Mouse (Mus musculus) hindbrain, embryonic 15.5 days (tissue): ENCODE measurements around the gene Anks1b. TPM values are rescaled to one million over a fixed set of nuclear protein-coding genes. Genes with fewer than 3 reads are reported as not detected.

Source experiments
- ATAC-seq: fragments of 200-750 bp; cut with Nextera tagmentation; 2 replicates; pipeline ENCODE4 v1.8.0; 2017; ENCODE audit warnings: low read depth, moderate number of reproducible peaks, moderate TSS enrichment; ENCODE audit not compliant: low FRiP score
- H3K27ac ChIP-seq: fragments of 300-500 bp; sonication (generic); replicated peaks from 2 replicates; pipeline ENCODE4 v1.5.1; 2015; ENCODE audit warnings: mild to moderate bottlenecking, inconsistent platforms
- H3K27me3 ChIP-seq: fragments of 300-500 bp; sonication (generic); 2 replicates; pipeline ENCODE4 v1.6.1; 2015; ENCODE audit warnings: control low read depth, inconsistent platforms
- H3K36me3 ChIP-seq: fragments of 300-500 bp; sonication (generic); 2 replicates; pipeline ENCODE4 v1.6.1; 2015; ENCODE audit warnings: control low read depth, inconsistent platforms
- H3K4me1 ChIP-seq: fragments of 300-500 bp; sonication (generic); replicated peaks from 2 replicates; pipeline ENCODE4 v1.6.1; 2015; ENCODE audit warnings: control low read depth, inconsistent platforms
- H3K4me2 ChIP-seq: fragments of 300-500 bp; sonication (generic); 2 replicates; pipeline ENCODE4 v1.6.1; 2015; ENCODE audit warnings: moderate library complexity, mild to moderate bottlenecking, inconsistent platforms
- H3K4me3 ChIP-seq: fragments of 300-500 bp; sonication (generic); 2 replicates; pipeline ENCODE4 v1.5.1; 2015; ENCODE audit warnings: mild to moderate bottlenecking, inconsistent platforms
- H3K9ac ChIP-seq: fragments of 300-500 bp; sonication (generic); 2 replicates; pipeline ENCODE4 v1.6.1; 2015; ENCODE audit warnings: inconsistent platforms
- H3K9me3 ChIP-seq: fragments of 300-500 bp; sonication (generic); 2 replicates; pipeline ENCODE4 v1.6.1; 2016; ENCODE audit warnings: control low read depth, inconsistent platforms
- WGBS: fragments of 180-500 bp; shearing (Covaris S2); methylation state at CpG from one replicate; pipeline ENCODE4 v1.1.7; 2015; 5-methylcytosine and 5-hydroxymethylcytosine counted together
- polyA plus RNA-seq: library from polyadenylated mRNA; unstranded; fragments of >200 nt; fragmentation: Nextera tagmentation; extraction: Ambion mirVana; gene quantifications from 2 replicates; pipeline ENCODE4 v1.2.1, GENCODE M21; 2015

Anks1b gene
- polyA plus RNA-seq, 1 experiment from 2014 or later, result 85.2 TPM

DNA sequence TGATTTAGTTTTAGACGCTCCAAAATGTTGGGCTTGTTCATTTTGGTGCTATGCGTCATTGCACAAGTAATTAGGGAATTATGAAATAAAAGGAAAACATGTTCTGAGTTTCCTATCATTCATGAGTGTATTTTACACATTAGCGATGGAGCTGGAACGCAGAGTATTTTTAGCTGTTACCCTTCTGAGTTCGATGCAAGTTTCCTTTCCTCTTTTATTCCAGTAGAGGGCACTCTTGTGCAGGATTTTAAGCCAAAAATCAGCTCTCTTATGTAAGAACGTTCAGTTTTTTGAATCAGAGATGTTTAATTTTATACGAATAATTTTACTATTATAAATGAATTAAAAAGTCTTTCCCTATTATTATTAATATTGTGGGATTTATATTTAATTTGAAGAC is 208.3 kb downstream of the Anks1b start:
- Histone ChIP-seq H3K9ac (no peak overlapping the region), H3K4me2 (no peak overlapping the region), H3K27me3 (no peaks in the 10 kb centered on the region), H3K9me3 (no peaks in the 10 kb centered on the region), H3K36me3 (no peaks in the 10 kb centered on the region), H3K4me3 (no peak overlapping the region), H3K27ac (no peak overlapping the region), H3K4me1 (no peaks in the 10 kb centered on the region)
- no peak for ATAC-seq
- 18% methylated on average over 7 of the region's 7 CpGs for WGBS

GRCm38 (mm10) chr10:90093877-90094276 is 220.6 kb downstream of the Anks1b start:
- Histone ChIP-seq H3K9ac (no peak overlapping the region), H3K4me3 (no peak overlapping the region), H3K27ac (no peak overlapping the region), H3K9me3 (no peaks in the 10 kb centered on the region), H3K4me2 (no peak overlapping the region), H3K27me3 (no peaks in the 10 kb centered on the region), H3K36me3 (no peaks in the 10 kb centered on the region), H3K4me1 (no peaks in the 10 kb centered on the region)
- 75% methylated on average over 6 of the region's 6 CpGs for WGBS
- ATAC-seq, result no peak

GRCm38 (mm10) chr10:90112662-90113061 is 239.4 kb downstream of the Anks1b start:
- 66% methylated on average over 5 of the region's 5 CpGs for WGBS
- H3K4me3 ChIP-seq, result no peak overlapping the region

DNA sequence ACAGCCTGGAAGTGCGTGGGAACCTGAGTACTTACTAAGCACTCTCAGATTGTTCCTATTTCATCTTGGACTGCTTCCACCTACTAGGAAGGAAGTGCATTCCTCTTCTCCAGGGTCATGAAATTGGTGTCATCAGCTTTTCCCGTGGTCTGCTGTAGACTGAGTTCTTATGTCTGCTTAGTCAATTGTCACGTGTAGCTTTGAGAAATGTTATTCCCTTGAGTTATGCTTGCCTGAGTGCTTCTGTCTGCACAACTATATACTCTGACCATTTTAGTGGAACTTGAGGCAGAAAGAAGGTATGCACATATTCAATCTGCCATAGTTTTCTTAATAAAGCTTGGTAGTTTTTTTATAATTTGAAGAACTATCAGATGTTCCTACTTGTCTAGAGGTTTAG is 243.6 kb downstream of the Anks1b start:
- no peak for ATAC-seq
- WGBS, result 85% methylated on average over 3 of the region's 3 CpGs
- H3K4me2 ChIP-seq, result no peak overlapping the region

More at GRCm38 (mm10) chr10:90112662-90113061, 239.4 kb downstream of the Anks1b start:
- no peaks in the 10 kb centered on the region for H3K27me3 ChIP-seq
- H3K4me2 ChIP-seq, result no peak overlapping the region
- no peaks in the 10 kb centered on the region for H3K4me1 ChIP-seq
- no peaks in the 10 kb centered on the region for H3K36me3 ChIP-seq
- no peak overlapping the region for H3K9ac ChIP-seq
- ATAC-seq, result peak; percentile 34; the same call in 1 of the 2 replicates
- H3K9me3 ChIP-seq, result no peaks in the 10 kb centered on the region
- no peak overlapping the region for H3K27ac ChIP-seq

GRCm38 (mm10) chr10:90117836-90118235 is 244.5 kb downstream of the Anks1b start:
- ATAC-seq, result no peak
- Histone ChIP-seq H3K9ac (no peak overlapping the region), H3K36me3 (no peaks in the 10 kb centered on the region), H3K9me3 (no peaks in the 10 kb centered on the region), H3K27me3 (no peaks in the 10 kb centered on the region), H3K4me1 (no peaks in the 10 kb centered on the region), H3K4me2 (no peak overlapping the region), H3K4me3 (no peak overlapping the region), H3K27ac (no peak overlapping the region)
- 93% methylated on average over 2 of the region's 2 CpGs for WGBS

More for the DNA sequence above, 243.6 kb downstream of the Anks1b start:
- Histone ChIP-seq H3K9me3 (no peaks in the 10 kb centered on the region), H3K27ac (no peak overlapping the region), H3K9ac (no peak overlapping the region), H3K36me3 (no peaks in the 10 kb centered on the region), H3K4me3 (no peak overlapping the region), H3K4me1 (no peaks in the 10 kb centered on the region), H3K27me3 (no peaks in the 10 kb centered on the region)

GRCm38 (mm10) chr10:90137538-90137937 is 264.2 kb downstream of the Anks1b start:
- H3K27ac ChIP-seq, result no peak overlapping the region

GRCm38 (mm10) chr10:90140947-90141346 is 267.6 kb downstream of the Anks1b start:
- no peaks in the 10 kb centered on the region for H3K4me1 ChIP-seq

More at GRCm38 (mm10) chr10:90137538-90137937, 264.2 kb downstream of the Anks1b start:
- Histone ChIP-seq H3K36me3 (0 out of 2 replicates have a peak, but pooled peaks cover 3% of the 10 kb centered on the region), H3K27me3 (no peaks in the 10 kb centered on the region), H3K4me2 (no peak overlapping the region), H3K4me1 (no peaks in the 10 kb centered on the region), H3K4me3 (no peak overlapping the region), H3K9ac (no peak overlapping the region), H3K9me3 (no peaks in the 10 kb centered on the region)
- no peak for ATAC-seq

GRCm38 (mm10) chr10:90144444-90144843 is 271.1 kb downstream of the Anks1b start:
- Histone ChIP-seq H3K9me3 (peaks cover 8% of the 10 kb centered on the region; the same call in 1 of the 2 replicates), H3K36me3 (no peaks in the 10 kb centered on the region), H3K9ac (no peak overlapping the region), H3K27me3 (no peaks in the 10 kb centered on the region), H3K4me3 (no peak overlapping the region), H3K4me2 (no peak overlapping the region), H3K27ac (no peak overlapping the region), H3K4me1 (no peaks in the 10 kb centered on the region)
- 96% methylated on average over 1 of the region's 1 CpGs for WGBS
- ATAC-seq, result no peak

More at GRCm38 (mm10) chr10:90140947-90141346, 267.6 kb downstream of the Anks1b start:
- Histone ChIP-seq H3K4me2 (no peak overlapping the region), H3K9me3 (no peaks in the 10 kb centered on the region), H3K27ac (no peak overlapping the region), H3K9ac (no peak overlapping the region), H3K27me3 (no peaks in the 10 kb centered on the region), H3K36me3 (no peaks in the 10 kb centered on the region), H3K4me3 (no peak overlapping the region)
- no peak for ATAC-seq

DNA sequence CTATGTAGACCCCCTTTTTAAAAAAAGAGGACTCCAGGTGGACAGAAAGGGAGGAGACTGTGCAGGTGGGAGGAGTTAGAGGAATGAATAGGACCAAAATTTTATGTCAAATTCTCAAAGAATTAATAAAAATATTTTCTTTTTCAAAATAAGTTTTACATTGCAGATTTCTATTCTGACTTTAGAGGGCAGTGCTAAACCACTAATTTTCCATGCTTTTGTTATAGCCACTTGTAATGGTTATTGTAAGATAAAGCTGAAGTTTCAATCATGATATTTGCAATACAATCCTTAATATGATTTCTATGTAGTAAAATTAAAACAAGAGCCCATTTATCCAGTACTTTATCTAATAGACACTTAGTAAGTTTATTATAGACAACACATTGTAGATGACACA is 278.2 kb downstream of the Anks1b start:
- Histone ChIP-seq H3K4me2 (no peak overlapping the region), H3K9me3 (peaks cover 8% of the 10 kb centered on the region; the same call in 1 of the 2 replicates), H3K27ac (no peak overlapping the region), H3K36me3 (no peaks in the 10 kb centered on the region), H3K4me1 (no peaks in the 10 kb centered on the region), H3K4me3 (no peak overlapping the region), H3K9ac (no peak overlapping the region), H3K27me3 (no peaks in the 10 kb centered on the region)
- no peak for ATAC-seq

DNA sequence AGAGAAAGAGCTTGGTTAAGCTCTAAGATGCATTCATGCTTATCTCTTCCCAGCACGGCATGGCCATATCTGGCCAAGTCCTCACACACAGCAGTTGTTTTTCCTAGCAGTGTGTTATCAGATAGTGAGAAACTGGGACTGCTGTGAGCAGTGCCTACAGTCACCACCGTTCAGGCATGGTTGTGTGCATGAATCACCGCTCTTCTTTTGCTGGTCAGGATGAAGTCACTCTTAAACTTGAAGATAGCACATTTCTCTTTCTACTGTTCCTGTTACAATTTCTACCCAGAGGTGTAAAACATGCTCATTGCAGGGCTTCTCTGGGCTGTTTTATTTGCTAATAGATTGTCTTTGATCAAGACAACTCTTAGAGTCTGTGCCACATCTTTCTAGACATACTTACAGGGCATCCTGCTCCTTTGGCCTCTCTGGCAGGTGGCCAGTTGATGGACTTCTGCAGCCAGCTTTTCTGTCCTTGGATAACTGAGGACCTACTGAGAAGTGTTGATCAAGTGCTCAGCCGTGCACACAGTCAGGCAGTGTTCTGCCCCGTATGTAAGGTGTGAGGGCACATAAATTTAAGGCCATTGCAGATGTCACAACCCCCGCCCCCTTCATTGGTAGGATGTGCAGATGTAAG is 296.8 kb downstream of the Anks1b start:
- ATAC-seq, result no peak

GRCm38 (mm10) chr10:90190366-90190765 is 317.1 kb downstream of the Anks1b start:
- H3K27me3 ChIP-seq, result no peaks in the 10 kb centered on the region
- ATAC-seq, result no peak
- no peak overlapping the region for H3K9ac ChIP-seq
- no peak overlapping the region for H3K4me3 ChIP-seq
- no peak overlapping the region for H3K27ac ChIP-seq
- H3K4me2 ChIP-seq, result no peak overlapping the region
- no peaks in the 10 kb centered on the region for H3K9me3 ChIP-seq
- WGBS, result 41% methylated on average over 5 of the region's 5 CpGs
- H3K4me1 ChIP-seq, result no peaks in the 10 kb centered on the region
- no peaks in the 10 kb centered on the region for H3K36me3 ChIP-seq

More for the DNA sequence above, 296.8 kb downstream of the Anks1b start:
- no peak overlapping the region for H3K4me2 ChIP-seq
- H3K36me3 ChIP-seq, result no peaks in the 10 kb centered on the region
- H3K4me3 ChIP-seq, result no peak overlapping the region
- 87% methylated on average over 6 of the region's 6 CpGs for WGBS
- H3K27ac ChIP-seq, result no peak overlapping the region
- no peaks in the 10 kb centered on the region for H3K27me3 ChIP-seq
- H3K9ac ChIP-seq, result no peak overlapping the region
- H3K4me1 ChIP-seq, result no peaks in the 10 kb centered on the region
- H3K9me3 ChIP-seq, result no peaks in the 10 kb centered on the region

DNA sequence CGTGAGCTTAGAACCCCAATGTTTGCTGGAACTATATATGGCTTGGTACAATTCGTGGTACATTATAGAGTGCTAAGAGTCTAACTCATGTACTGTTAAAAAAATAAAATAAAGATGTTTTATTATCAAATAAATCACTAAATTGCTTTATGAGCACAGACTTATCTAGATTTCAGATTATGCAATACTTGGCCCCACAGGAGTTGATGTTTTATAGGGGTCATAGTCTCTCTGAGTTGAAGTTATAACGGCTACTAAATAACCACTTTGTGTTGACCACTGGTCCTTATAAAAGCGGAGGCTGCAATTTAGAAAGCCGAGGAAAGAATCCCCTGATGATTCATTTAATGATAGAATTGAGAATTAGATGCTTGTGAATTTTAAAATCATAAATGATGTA is 323.6 kb downstream of the Anks1b start:
- H3K27me3 ChIP-seq, result no peaks in the 10 kb centered on the region
- no peak for ATAC-seq
- H3K4me2 ChIP-seq, result no peak overlapping the region
- 92% methylated on average over 5 of the region's 5 CpGs for WGBS
- no peaks in the 10 kb centered on the region for H3K4me1 ChIP-seq
- no peaks in the 10 kb centered on the region for H3K9me3 ChIP-seq
- no peaks in the 10 kb centered on the region for H3K36me3 ChIP-seq
- no peak overlapping the region for H3K9ac ChIP-seq
- H3K27ac ChIP-seq, result no peak overlapping the region
- H3K4me3 ChIP-seq, result no peak overlapping the region

DNA sequence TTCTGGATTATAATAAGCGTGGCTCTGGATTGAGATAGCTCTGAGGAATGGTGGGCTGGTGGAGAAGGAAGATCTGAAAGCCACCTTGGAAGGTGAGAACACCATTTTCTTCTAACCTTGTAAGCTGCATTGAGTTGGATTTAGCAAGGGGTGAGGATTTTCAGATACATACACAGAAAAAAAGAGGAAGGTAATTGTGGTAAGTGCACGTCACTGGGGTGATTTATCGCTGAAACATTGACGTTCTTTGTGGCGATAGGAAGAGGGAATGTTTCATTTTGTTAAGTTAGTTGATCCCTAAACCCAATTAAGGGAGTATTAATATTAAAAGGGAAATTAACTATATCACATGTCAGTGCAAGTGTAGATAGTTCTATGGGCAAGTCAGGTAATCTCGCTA is 336.7 kb downstream of the Anks1b start:
- Histone ChIP-seq H3K9me3 (no peaks in the 10 kb centered on the region), H3K9ac (no peak overlapping the region), H3K4me3 (no peak overlapping the region), H3K27me3 (no peaks in the 10 kb centered on the region), H3K27ac (no peak overlapping the region), H3K4me2 (no peak overlapping the region), H3K36me3 (no peaks in the 10 kb centered on the region), H3K4me1 (no peaks in the 10 kb centered on the region)
- no peak for ATAC-seq
- 93% methylated on average over 6 of the region's 6 CpGs for WGBS
